Mouse (Mus musculus): Measurements from ENCODE around the gene Scaf11. TPM values are rescaled to one million over a fixed set of nuclear protein-coding genes. Genes with fewer than 3 reads are reported as not detected.

Scaf11 gene
- polyA plus RNA-seq, 1 experiment from 2014 or later: 95.8 TPM

- H3K4me3 ChIP-seq (replicated peaks): no peak overlapping the region
- H3K9ac ChIP-seq: no peak overlapping the region
- H3K4me1 ChIP-seq: no peaks in the 10 kb centered on the region
- H3K36me3 ChIP-seq (replicated peaks): peaks cover 69% of the 10 kb centered on the region
- H3K4me2 ChIP-seq: no peak overlapping the region
- ATAC-seq (ENCODE audit: low FRiP score): no peak
- H3K27me3 ChIP-seq: no peaks in the 10 kb centered on the region
- H3K27ac ChIP-seq: no peak overlapping the region
- 94% methylated on average over 8 of the region's 8 CpGs for WGBS
- H3K9me3 ChIP-seq: no peaks in the 10 kb centered on the region
Measured at GRCm38 (mm10) chr15:96419920-96420319, 40.7 kb downstream of the Scaf11 start.

DNA sequence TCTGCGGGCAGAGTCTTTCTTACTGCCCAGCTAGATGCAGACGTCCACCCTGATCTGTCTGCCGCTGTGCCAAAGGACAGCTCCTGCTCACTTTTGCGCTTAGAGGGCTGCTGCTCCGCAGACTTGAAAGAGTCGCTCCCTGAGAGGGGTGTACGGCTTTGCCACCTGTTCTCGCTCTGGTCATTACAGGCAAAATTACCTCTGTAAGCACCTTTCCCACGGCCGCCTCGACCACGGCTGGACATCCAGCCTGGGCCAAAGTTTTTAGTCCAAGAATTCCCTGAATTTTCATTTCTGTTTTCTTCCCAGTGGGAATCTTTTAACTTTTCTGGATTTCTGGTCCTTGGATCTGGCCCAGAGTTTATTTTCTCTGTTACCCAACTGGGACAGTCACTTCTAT, 42.5 kb downstream of the Scaf11 start:
- WGBS: 96% methylated on average over 12 of the region's 12 CpGs
- no peaks in the 10 kb centered on the region for H3K27me3 ChIP-seq
- no peaks in the 10 kb centered on the region for H3K9me3 ChIP-seq
- H3K9ac ChIP-seq: no peak overlapping the region
- H3K36me3 ChIP-seq (replicated peaks): peaks cover 86% of the 10 kb centered on the region
- no peak overlapping the region for H3K27ac ChIP-seq
- H3K4me1 ChIP-seq: no peaks in the 10 kb centered on the region
- no peak for ATAC-seq (ENCODE audit: low FRiP score)
- no peak overlapping the region for H3K4me2 ChIP-seq
- no peak overlapping the region for H3K4me3 ChIP-seq (replicated peaks)

- H3K4me2 ChIP-seq: no peak overlapping the region
- no peak overlapping the region for H3K27ac ChIP-seq
- peaks cover 43% of the 10 kb centered on the region for H3K36me3 ChIP-seq (replicated peaks)
- H3K9me3 ChIP-seq: no peaks in the 10 kb centered on the region
- no peaks in the 10 kb centered on the region for H3K27me3 ChIP-seq
- no peaks in the 10 kb centered on the region for H3K4me1 ChIP-seq
- H3K9ac ChIP-seq: no peak overlapping the region
- ATAC-seq (ENCODE audit: low FRiP score): peak; percentile 39; the same call in 1 of the 2 replicates
- 93% methylated on average over 6 of the region's 6 CpGs for WGBS
- no peak overlapping the region for H3K4me3 ChIP-seq (replicated peaks)
Measured at GRCm38 (mm10) chr15:96408717-96409121, 51.9 kb downstream of the Scaf11 start.

- Histone ChIP-seq H3K4me1 (no peaks in the 10 kb centered on the region), H3K27ac (no peak overlapping the region), H3K4me3 (replicated peaks) (no peak overlapping the region), H3K4me2 (no peak overlapping the region), H3K9ac (no peak overlapping the region), H3K27me3 (no peaks in the 10 kb centered on the region), H3K9me3 (no peaks in the 10 kb centered on the region), H3K36me3 (replicated peaks) (peaks cover 35% of the 10 kb centered on the region)
- 84% methylated on average over 2 of the region's 2 CpGs for WGBS
- ATAC-seq (ENCODE audit: low FRiP score): no peak
Measured at GRCm38 (mm10) chr15:96407151-96407550, 53.5 kb downstream of the Scaf11 start.

DNA sequence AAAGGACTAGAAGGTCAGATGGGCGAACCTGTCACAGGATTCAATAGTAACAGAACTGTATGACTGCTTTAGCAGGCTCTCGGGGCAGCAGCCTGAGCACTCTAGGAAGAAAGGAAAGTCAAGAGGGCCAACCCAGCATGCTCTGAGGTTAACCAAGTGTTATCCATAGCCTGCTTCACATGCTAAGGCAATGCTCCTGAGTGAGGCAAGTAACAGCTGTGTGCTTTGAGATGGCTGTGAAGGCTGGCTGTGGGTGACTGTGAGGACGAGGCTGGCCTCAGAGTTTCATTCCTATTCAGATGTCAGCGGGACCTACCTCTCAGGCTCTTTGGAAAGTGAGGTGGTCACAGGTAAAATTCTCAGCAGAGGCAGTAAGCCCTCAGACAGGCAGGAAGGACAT, 54.4 kb downstream of the Scaf11 start:
- no peaks in the 10 kb centered on the region for H3K9me3 ChIP-seq
- no peak overlapping the region for H3K9ac ChIP-seq
- no peaks in the 10 kb centered on the region for H3K27me3 ChIP-seq
- 85% methylated on average over 4 of the region's 4 CpGs for WGBS
- no peak overlapping the region for H3K4me2 ChIP-seq
- no peak for ATAC-seq (ENCODE audit: low FRiP score)
- no peaks in the 10 kb centered on the region for H3K4me1 ChIP-seq
- peaks cover 33% of the 10 kb centered on the region for H3K36me3 ChIP-seq (replicated peaks)
- no peak overlapping the region for H3K27ac ChIP-seq
- H3K4me3 ChIP-seq (replicated peaks): no peak overlapping the region

- no peak overlapping the region for H3K4me3 ChIP-seq (replicated peaks)
- no peak overlapping the region for H3K4me2 ChIP-seq
- H3K9me3 ChIP-seq: no peaks in the 10 kb centered on the region
- no peaks in the 10 kb centered on the region for H3K4me1 ChIP-seq
- no peak overlapping the region for H3K27ac ChIP-seq
- H3K36me3 ChIP-seq (replicated peaks): peaks cover 31% of the 10 kb centered on the region
- H3K9ac ChIP-seq: no peak overlapping the region
- WGBS: 94% methylated on average over 5 of the region's 5 CpGs
- H3K27me3 ChIP-seq: no peaks in the 10 kb centered on the region
- ATAC-seq (ENCODE audit: low FRiP score): no peak
Measured at GRCm38 (mm10) chr15:96405548-96405947, 55.1 kb downstream of the Scaf11 start.

- Histone ChIP-seq H3K27ac (no peak overlapping the region), H3K4me2 (no peak overlapping the region), H3K27me3 (no peaks in the 10 kb centered on the region), H3K4me3 (replicated peaks) (no peak overlapping the region), H3K36me3 (replicated peaks) (peaks cover 61% of the 10 kb centered on the region), H3K9ac (no peak overlapping the region), H3K4me1 (no peaks in the 10 kb centered on the region), H3K9me3 (no peaks in the 10 kb centered on the region)
- 91% methylated on average over 10 of the region's 10 CpGs for WGBS
- no peak for ATAC-seq (ENCODE audit: low FRiP score)
Measured at GRCm38 (mm10) chr15:96398333-96398732, 62.3 kb downstream of the Scaf11 start.

GRCm38 (mm10) chr15:96396641-96397344, 63.9 kb downstream of the Scaf11 start:
- 87% methylated on average over 8 of the region's 8 CpGs for WGBS
- no peak overlapping the region for H3K4me3 ChIP-seq (replicated peaks)
- no peaks in the 10 kb centered on the region for H3K4me1 ChIP-seq
- no peak overlapping the region for H3K27ac ChIP-seq
- peaks cover 74% of the 10 kb centered on the region for H3K36me3 ChIP-seq (replicated peaks)
- no peak overlapping the region for H3K4me2 ChIP-seq
- no peaks in the 10 kb centered on the region for H3K27me3 ChIP-seq
- ATAC-seq (ENCODE audit: low FRiP score): no peak
- no peaks in the 10 kb centered on the region for H3K9me3 ChIP-seq
- no peak overlapping the region for H3K9ac ChIP-seq

DNA sequence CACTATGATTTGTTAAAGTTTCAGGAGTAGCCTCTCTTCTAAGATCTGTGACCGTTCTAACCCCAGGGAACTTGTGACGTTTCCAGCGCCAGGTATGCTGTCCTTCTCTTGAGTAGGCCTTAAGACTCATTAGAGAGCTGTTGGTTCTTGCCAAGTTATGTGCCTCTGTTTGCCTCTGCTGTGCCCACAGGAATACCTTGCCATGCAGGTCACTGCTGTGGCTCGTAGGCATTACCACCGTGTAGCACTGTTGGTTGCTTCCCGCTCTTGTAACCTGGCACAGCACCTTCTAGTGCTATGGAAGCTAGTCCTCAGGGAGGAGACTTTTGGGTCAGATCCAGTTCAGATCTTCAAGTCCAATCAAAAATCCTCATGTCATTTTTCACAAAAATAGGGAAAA, 65.6 kb downstream of the Scaf11 start:
- Histone ChIP-seq H3K9me3 (no peaks in the 10 kb centered on the region), H3K4me1 (no peaks in the 10 kb centered on the region), H3K9ac (no peak overlapping the region), H3K4me3 (replicated peaks) (no peak overlapping the region), H3K4me2 (no peak overlapping the region), H3K27ac (no peak overlapping the region), H3K36me3 (replicated peaks) (peaks cover 87% of the 10 kb centered on the region), H3K27me3 (no peaks in the 10 kb centered on the region)
- ATAC-seq (ENCODE audit: low FRiP score): no peak
- 97% methylated on average over 6 of the region's 6 CpGs for WGBS

DNA sequence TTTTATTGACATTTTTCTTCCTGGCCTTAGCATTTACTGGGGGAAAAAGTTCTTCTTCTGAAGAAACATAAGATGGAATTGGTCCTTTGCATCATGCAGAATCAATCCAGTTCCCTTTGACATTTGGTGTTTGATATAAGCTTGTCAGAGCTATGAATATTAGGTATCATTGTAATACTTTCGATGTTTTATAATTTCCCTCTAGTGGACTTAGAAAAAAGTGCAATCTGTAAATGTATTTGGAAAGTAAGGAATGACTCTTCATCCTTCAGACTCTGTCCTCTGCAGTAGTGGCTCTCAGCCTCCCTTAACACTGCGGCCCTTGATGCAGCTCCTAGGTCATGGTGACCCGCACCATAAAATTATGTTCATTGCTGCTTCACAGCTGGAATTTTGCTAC, 67.8 kb downstream of the Scaf11 start:
- no peak overlapping the region for H3K4me3 ChIP-seq (replicated peaks)
- H3K27me3 ChIP-seq: no peaks in the 10 kb centered on the region
- ATAC-seq (ENCODE audit: low FRiP score): no peak
- no peaks in the 10 kb centered on the region for H3K9me3 ChIP-seq
- H3K9ac ChIP-seq: no peak overlapping the region
- 96% methylated on average over 3 of the region's 3 CpGs for WGBS
- H3K36me3 ChIP-seq (replicated peaks): peaks cover 80% of the 10 kb centered on the region
- H3K27ac ChIP-seq: no peak overlapping the region
- H3K4me2 ChIP-seq: no peak overlapping the region
- no peaks in the 10 kb centered on the region for H3K4me1 ChIP-seq

- Histone ChIP-seq H3K27ac (no peak overlapping the region), H3K4me3 (replicated peaks) (no peak overlapping the region), H3K9me3 (no peaks in the 10 kb centered on the region), H3K4me2 (no peak overlapping the region), H3K36me3 (replicated peaks) (peaks cover 59% of the 10 kb centered on the region), H3K4me1 (peaks cover 5% of the 10 kb centered on the region; the same call in 1 of the 2 replicates), H3K9ac (no peak overlapping the region), H3K27me3 (no peaks in the 10 kb centered on the region)
- ATAC-seq (ENCODE audit: low FRiP score): no peak
- WGBS: 82% methylated on average over 1 of the region's 1 CpGs
Measured at GRCm38 (mm10) chr15:96388565-96388964, 72.1 kb downstream of the Scaf11 start.

DNA sequence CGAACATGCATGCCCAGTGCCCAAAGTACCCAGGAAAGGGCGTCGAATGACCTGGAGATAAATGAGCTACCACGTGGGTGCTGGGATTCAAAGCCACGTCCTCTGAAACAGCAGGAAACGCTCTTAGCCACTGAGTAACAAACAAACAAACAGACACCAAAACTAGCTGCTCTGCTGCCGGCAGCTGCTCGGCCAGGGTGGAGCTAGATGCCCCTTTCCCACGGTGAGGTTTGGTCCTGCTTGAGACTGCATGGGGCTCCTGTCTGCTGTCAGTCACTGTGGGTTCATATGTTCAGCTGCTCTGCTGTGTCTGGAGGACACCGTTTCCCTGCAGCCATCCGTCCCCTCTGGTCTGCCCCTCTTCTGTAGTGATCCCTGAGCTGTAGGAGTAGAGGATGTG, 78.4 kb downstream of the Scaf11 start:
- ATAC-seq (ENCODE audit: low FRiP score): no peak
- H3K4me3 ChIP-seq (replicated peaks): no peak overlapping the region
- H3K4me2 ChIP-seq: no peak overlapping the region
- peaks cover 5% of the 10 kb centered on the region; the same call in 1 of the 2 replicates for H3K4me1 ChIP-seq
- H3K9me3 ChIP-seq: no peaks in the 10 kb centered on the region
- peaks cover 55% of the 10 kb centered on the region for H3K36me3 ChIP-seq (replicated peaks)
- no peak overlapping the region for H3K27ac ChIP-seq
- no peaks in the 10 kb centered on the region for H3K27me3 ChIP-seq
- WGBS: 90% methylated on average over 11 of the region's 11 CpGs
- H3K9ac ChIP-seq: no peak overlapping the region

- Histone ChIP-seq H3K27me3 (no peaks in the 10 kb centered on the region), H3K9me3 (no peaks in the 10 kb centered on the region), H3K4me3 (replicated peaks) (no peak overlapping the region), H3K36me3 (replicated peaks) (peaks cover 54% of the 10 kb centered on the region), H3K4me2 (no peak overlapping the region), H3K27ac (no peak overlapping the region), H3K9ac (no peak overlapping the region), H3K4me1 (no peaks in the 10 kb centered on the region)
- no peak for ATAC-seq (ENCODE audit: low FRiP score)
- 92% methylated on average over 7 of the region's 7 CpGs for WGBS
Measured at GRCm38 (mm10) chr15:96377701-96378100, 82.9 kb downstream of the Scaf11 start.
